Mouse (Mus musculus): Measurements from ENCODE around the gene F2r. TPM values are rescaled to one million over a fixed set of nuclear protein-coding genes. Genes with fewer than 3 reads are reported as not detected.

F2r gene
- polyA plus RNA-seq, 1 experiment from 2014 or later, result 129 TPM

DNA sequence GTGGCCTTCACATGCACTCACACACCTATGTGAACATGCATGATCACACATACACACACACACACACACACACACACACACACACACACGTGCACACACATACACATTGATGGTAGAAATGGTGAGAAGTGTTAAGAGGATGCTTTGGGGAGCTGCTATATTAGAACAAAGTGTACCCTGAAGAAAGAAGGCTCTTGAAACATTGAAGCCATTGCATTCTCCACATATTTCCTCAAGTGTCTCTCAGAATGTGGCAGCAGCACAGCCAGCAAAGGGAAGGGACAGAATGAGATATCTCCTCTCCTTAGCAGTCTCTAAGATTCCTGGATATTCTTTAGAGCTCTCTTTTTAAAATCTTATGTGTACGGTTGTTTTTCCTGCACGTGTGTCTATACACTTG is 3.3 kb upstream of the F2r start:
- Histone ChIP-seq H3K27me3 (ENCODE audit: control insufficient read depth, insufficient read depth, low read length) (no peaks in the 10 kb centered on the region), H3K9me3 (ENCODE audit: control insufficient read depth, low read length) (no peaks in the 10 kb centered on the region), H3K27ac (ENCODE audit: low read depth, low read length) (no peak overlapping the region), H3K4me2 (no peak overlapping the region), H3K4me3 (ENCODE audit: low read depth, low read length) (no peak overlapping the region), H3K36me3 (ENCODE audit: control insufficient read depth, insufficient read depth, low read length) (no peaks in the 10 kb centered on the region), H3K9ac (ENCODE audit: low read length) (no peak overlapping the region), H3K4me1 (ENCODE audit: control insufficient read depth, insufficient read depth, low read length) (peaks cover 8% of the 10 kb centered on the region)
- DNase-seq (ENCODE audit: low spot score, missing footprints) (peak; percentile 49), ATAC-seq (ENCODE audit: low FRiP score) (no peak)
- WGBS, result 84% methylated on average over 3 of the region's 3 CpGs

GRCm38 (mm10) chr13:95618859-95619258 is 572 bp upstream of the F2r start:
- Histone ChIP-seq H3K4me3 (ENCODE audit: low read depth, low read length) (peak overlapping the region; percentile 88), H3K27me3 (ENCODE audit: control insufficient read depth, insufficient read depth, low read length) (no peaks in the 10 kb centered on the region), H3K27ac (ENCODE audit: low read depth, low read length) (no peak overlapping the region), H3K4me1 (ENCODE audit: control insufficient read depth, insufficient read depth, low read length) (peaks cover 19% of the 10 kb centered on the region), H3K36me3 (ENCODE audit: control insufficient read depth, insufficient read depth, low read length) (no peaks in the 10 kb centered on the region), H3K4me2 (peak overlapping the region; percentile 87), H3K9me3 (ENCODE audit: control insufficient read depth, low read length) (no peaks in the 10 kb centered on the region), H3K9ac (ENCODE audit: low read length) (peak overlapping the region; percentile 98)
- DNase-seq (ENCODE audit: low spot score, missing footprints) (no peak), ATAC-seq (ENCODE audit: low FRiP score) (peak; percentile 12)
- 9% methylated on average over 13 of the region's 13 CpGs for WGBS

DNA sequence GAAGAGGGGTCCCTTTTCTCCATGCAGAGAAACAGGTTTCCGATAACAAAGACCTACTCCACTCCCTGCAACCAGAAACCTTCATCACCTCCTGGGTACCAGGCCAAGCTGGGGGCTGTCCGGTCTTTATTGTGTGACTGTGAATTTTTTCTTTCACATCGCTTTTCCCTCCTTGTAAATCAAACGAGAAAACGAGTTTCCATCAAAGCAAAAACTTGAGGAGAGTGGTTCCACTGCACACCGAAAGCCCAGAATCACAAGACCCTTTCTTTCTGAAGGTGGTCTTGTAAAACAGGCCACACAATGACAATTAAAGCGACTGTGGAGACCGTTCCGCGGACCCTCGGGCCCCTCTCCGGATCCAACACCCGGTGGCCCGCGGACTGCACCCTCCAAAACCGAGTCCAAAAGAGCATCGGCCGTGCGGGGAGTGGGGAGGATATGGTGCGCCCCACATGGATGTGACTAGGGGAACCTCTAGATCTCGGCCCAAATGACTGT is 566 bp downstream of the F2r start:
- Histone ChIP-seq H3K27ac (ENCODE audit: low read depth, low read length) (peak overlapping the region; percentile 61), H3K4me1 (ENCODE audit: control insufficient read depth, insufficient read depth, low read length) (peaks cover 19% of the 10 kb centered on the region), H3K9me3 (ENCODE audit: control insufficient read depth, low read length) (no peaks in the 10 kb centered on the region), H3K27me3 (ENCODE audit: control insufficient read depth, insufficient read depth, low read length) (no peaks in the 10 kb centered on the region), H3K9ac (ENCODE audit: low read length) (peak overlapping the region; percentile 98), H3K4me3 (ENCODE audit: low read depth, low read length) (peak overlapping the region; percentile 88), H3K36me3 (ENCODE audit: control insufficient read depth, insufficient read depth, low read length) (no peaks in the 10 kb centered on the region), H3K4me2 (peak overlapping the region; percentile 87)
- ATAC-seq (ENCODE audit: low FRiP score) (peak; percentile 61), DNase-seq (ENCODE audit: low spot score, missing footprints) (peak; percentile 96)
- under 1% methylated on average over 21 of the region's 21 CpGs for WGBS

- Histone ChIP-seq H3K27me3 (ENCODE audit: control insufficient read depth, insufficient read depth, low read length) (no peaks in the 10 kb centered on the region), H3K27ac (ENCODE audit: low read depth, low read length) (no peak overlapping the region), H3K9ac (ENCODE audit: low read length) (peak overlapping the region; percentile 98), H3K9me3 (ENCODE audit: control insufficient read depth, low read length) (no peaks in the 10 kb centered on the region), H3K4me2 (peak overlapping the region; percentile 87), H3K4me3 (ENCODE audit: low read depth, low read length) (peak overlapping the region; percentile 88), H3K36me3 (ENCODE audit: control insufficient read depth, insufficient read depth, low read length) (no peaks in the 10 kb centered on the region), H3K4me1 (ENCODE audit: control insufficient read depth, insufficient read depth, low read length) (peaks cover 19% of the 10 kb centered on the region)
- DNase-seq (ENCODE audit: low spot score, missing footprints) (peak; percentile 93), ATAC-seq (ENCODE audit: low FRiP score) (no peak)
- 9% methylated on average over 17 of the region's 17 CpGs for WGBS
Measured at GRCm38 (mm10) chr13:95617082-95617670, 1.1 kb downstream of the F2r start.

DNA sequence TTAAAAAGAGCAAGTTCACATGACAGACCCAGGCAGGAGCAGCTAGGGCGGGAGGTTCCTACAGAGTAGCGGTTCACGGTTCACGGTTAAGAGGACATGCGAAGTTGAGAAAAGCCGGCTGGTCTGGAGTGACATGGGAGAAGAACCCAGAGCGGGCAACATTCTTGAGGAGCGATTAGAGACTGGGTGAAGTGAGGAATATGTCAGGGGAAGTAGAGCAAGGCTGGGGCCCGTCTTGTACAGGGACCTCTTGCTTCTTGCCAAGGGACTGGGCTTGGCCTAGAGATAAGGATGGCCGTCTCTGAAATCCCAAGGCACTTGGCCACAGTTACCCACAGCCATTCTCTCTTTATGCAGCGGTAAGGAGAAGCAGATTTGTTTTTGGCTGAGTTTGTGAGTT is 1.8 kb downstream of the F2r start:
- no peaks in the 10 kb centered on the region for H3K36me3 ChIP-seq (ENCODE audit: control insufficient read depth, insufficient read depth, low read length)
- peak overlapping the region; percentile 98 for H3K9ac ChIP-seq (ENCODE audit: low read length)
- 65% methylated on average over 11 of the region's 11 CpGs for WGBS
- peaks cover 19% of the 10 kb centered on the region for H3K4me1 ChIP-seq (ENCODE audit: control insufficient read depth, insufficient read depth, low read length)
- H3K9me3 ChIP-seq (ENCODE audit: control insufficient read depth, low read length), result no peaks in the 10 kb centered on the region
- H3K4me3 ChIP-seq (ENCODE audit: low read depth, low read length), result peak overlapping the region; percentile 88
- H3K27me3 ChIP-seq (ENCODE audit: control insufficient read depth, insufficient read depth, low read length), result no peaks in the 10 kb centered on the region
- H3K4me2 ChIP-seq, result peak overlapping the region; percentile 87
- H3K27ac ChIP-seq (ENCODE audit: low read depth, low read length), result no peak overlapping the region
- ATAC-seq (ENCODE audit: low FRiP score), result no peak
- DNase-seq (ENCODE audit: low spot score, missing footprints), result no peak

- Histone ChIP-seq H3K4me2 (no peak overlapping the region), H3K36me3 (ENCODE audit: control insufficient read depth, insufficient read depth, low read length) (peaks cover 3% of the 10 kb centered on the region; the same call in 1 of the 2 replicates), H3K9ac (ENCODE audit: low read length) (no peak overlapping the region), H3K9me3 (ENCODE audit: control insufficient read depth, low read length) (no peaks in the 10 kb centered on the region), H3K27ac (ENCODE audit: low read depth, low read length) (no peak overlapping the region), H3K4me3 (ENCODE audit: low read depth, low read length) (no peak overlapping the region), H3K27me3 (ENCODE audit: control insufficient read depth, insufficient read depth, low read length) (no peaks in the 10 kb centered on the region), H3K4me1 (ENCODE audit: control insufficient read depth, insufficient read depth, low read length) (peaks cover 19% of the 10 kb centered on the region)
- no peak for DNase-seq (ENCODE audit: low spot score, missing footprints)
- 80% methylated on average over 6 of the region's 6 CpGs for WGBS
- no peak for ATAC-seq (ENCODE audit: low FRiP score)
Measured at GRCm38 (mm10) chr13:95614757-95615156, 3.5 kb downstream of the F2r start.

GRCm38 (mm10) chr13:95612243-95612642 is 6.0 kb downstream of the F2r start:
- Histone ChIP-seq H3K4me1 (ENCODE audit: control insufficient read depth, insufficient read depth, low read length) (peaks cover 16% of the 10 kb centered on the region), H3K27ac (ENCODE audit: low read depth, low read length) (no peak overlapping the region), H3K9me3 (ENCODE audit: control insufficient read depth, low read length) (no peaks in the 10 kb centered on the region), H3K9ac (ENCODE audit: low read length) (no peak overlapping the region), H3K4me2 (no peak overlapping the region), H3K4me3 (ENCODE audit: low read depth, low read length) (no peak overlapping the region), H3K27me3 (ENCODE audit: control insufficient read depth, insufficient read depth, low read length) (no peaks in the 10 kb centered on the region), H3K36me3 (ENCODE audit: control insufficient read depth, insufficient read depth, low read length) (peaks cover 5% of the 10 kb centered on the region; the same call in 1 of the 2 replicates)
- no peak for ATAC-seq (ENCODE audit: low FRiP score)
- DNase-seq (ENCODE audit: low spot score, missing footprints), result peak; percentile 72
- 91% methylated on average over 10 of the region's 10 CpGs for WGBS

DNA sequence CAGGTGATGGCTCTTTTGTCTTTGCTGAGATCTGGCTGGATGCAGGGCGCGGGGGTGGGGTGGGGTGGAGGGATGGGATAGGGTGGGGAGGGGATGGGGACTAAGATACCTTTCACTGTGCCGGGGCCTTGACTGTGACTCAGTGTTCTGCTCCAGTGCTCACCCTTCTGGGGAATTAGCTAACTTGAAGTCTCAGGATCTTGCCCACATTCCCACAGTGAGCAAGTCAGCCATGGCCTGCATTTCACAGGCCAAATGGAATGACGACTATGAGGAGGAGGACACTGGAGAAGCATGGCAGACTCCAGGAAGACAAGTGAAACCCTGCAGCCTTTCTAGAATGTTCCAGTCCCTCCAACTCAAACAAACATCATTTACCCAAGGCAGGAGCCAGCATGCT is 6.5 kb downstream of the F2r start:
- WGBS, result 89% methylated on average over 4 of the region's 4 CpGs
- Histone ChIP-seq H3K9ac (ENCODE audit: low read length) (no peak overlapping the region), H3K4me1 (ENCODE audit: control insufficient read depth, insufficient read depth, low read length) (peaks cover 12% of the 10 kb centered on the region), H3K4me3 (ENCODE audit: low read depth, low read length) (no peak overlapping the region), H3K9me3 (ENCODE audit: control insufficient read depth, low read length) (no peaks in the 10 kb centered on the region), H3K4me2 (no peak overlapping the region), H3K27ac (ENCODE audit: low read depth, low read length) (no peak overlapping the region), H3K36me3 (ENCODE audit: control insufficient read depth, insufficient read depth, low read length) (peaks cover 5% of the 10 kb centered on the region; the same call in 1 of the 2 replicates), H3K27me3 (ENCODE audit: control insufficient read depth, insufficient read depth, low read length) (no peaks in the 10 kb centered on the region)
- ATAC-seq (ENCODE audit: low FRiP score) (no peak), DNase-seq (ENCODE audit: low spot score, missing footprints) (peak; percentile 14)

- DNase-seq (ENCODE audit: low spot score, missing footprints), result peak; percentile 54
- 89% methylated on average over 16 of the region's 16 CpGs for WGBS
- peaks cover 5% of the 10 kb centered on the region; the same call in 1 of the 2 replicates for H3K36me3 ChIP-seq (ENCODE audit: control insufficient read depth, insufficient read depth, low read length)
Measured at GRCm38 (mm10) chr13:95610786-95611562, 7.3 kb downstream of the F2r start.

More at GRCm38 (mm10) chr13:95610786-95611562, 7.3 kb downstream of the F2r start:
- Histone ChIP-seq H3K4me2 (no peak overlapping the region), H3K27me3 (ENCODE audit: control insufficient read depth, insufficient read depth, low read length) (no peaks in the 10 kb centered on the region), H3K4me3 (ENCODE audit: low read depth, low read length) (no peak overlapping the region), H3K9me3 (ENCODE audit: control insufficient read depth, low read length) (no peaks in the 10 kb centered on the region), H3K4me1 (ENCODE audit: control insufficient read depth, insufficient read depth, low read length) (peaks cover 9% of the 10 kb centered on the region), H3K27ac (ENCODE audit: low read depth, low read length) (no peak overlapping the region), H3K9ac (ENCODE audit: low read length) (no peak overlapping the region)
- no peak for ATAC-seq (ENCODE audit: low FRiP score)
